Mouse (Mus musculus): Measurements from ENCODE around the gene Shisa5. TPM values are rescaled to one million over a fixed set of nuclear protein-coding genes. Genes with fewer than 3 reads are reported as not detected.

Gene Shisa5
- total RNA-seq, 2 experiments from 2014 or later: 19.7 to 94.4 TPM

DNA sequence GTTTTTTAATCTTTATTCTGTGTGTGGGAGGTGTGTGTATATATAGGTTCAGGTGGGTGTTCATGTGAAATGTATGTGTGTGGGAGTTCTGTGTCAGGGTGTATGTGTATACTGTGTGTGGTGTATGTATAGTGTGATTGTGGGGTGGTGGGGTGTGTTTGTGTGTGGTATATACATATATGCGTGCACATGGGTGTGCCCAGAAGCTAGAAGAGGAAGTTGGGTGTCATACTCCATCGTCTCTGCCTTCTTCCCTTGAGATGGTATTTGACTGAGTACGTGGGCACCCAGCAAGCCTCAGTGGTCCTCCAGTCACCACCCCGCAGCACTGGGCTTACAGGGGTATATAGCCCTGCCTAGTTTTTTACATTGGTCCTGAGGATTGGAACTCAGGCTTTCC, 16.9 kb upstream of the Shisa5 start:
- ATAC-seq (replicated peaks; ENCODE audit: poor library complexity): peak; percentile 59

GRCm38 (mm10) chr9:109022866-109023685, 15.3 kb upstream of the Shisa5 start:
- ATAC-seq (replicated peaks; ENCODE audit: poor library complexity): peak; percentile 85

DNA sequence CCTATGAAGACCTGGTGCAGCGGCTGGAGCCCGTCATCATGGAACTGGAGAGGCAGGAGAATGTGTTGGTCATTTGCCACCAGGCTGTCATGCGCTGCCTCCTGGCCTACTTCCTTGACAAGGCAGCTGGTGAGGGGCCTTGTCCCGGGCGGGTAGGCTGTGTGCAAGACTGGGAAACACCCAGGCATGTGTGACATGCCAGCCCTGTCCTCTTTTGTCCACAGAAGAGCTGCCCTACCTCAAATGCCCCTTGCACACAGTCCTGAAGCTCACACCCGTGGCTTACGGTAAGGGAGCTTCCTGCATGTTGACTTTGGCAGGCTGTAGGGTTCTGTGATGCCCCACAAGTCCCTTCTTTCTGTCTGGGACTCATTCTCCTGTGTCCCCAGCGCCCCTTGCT, 10.8 kb upstream of the Shisa5 start:
- ATAC-seq (replicated peaks; ENCODE audit: poor library complexity): no peak

GRCm38 (mm10) chr9:109028421-109028820, 9.9 kb upstream of the Shisa5 start:
- ATAC-seq (replicated peaks; ENCODE audit: poor library complexity): no peak

DNA sequence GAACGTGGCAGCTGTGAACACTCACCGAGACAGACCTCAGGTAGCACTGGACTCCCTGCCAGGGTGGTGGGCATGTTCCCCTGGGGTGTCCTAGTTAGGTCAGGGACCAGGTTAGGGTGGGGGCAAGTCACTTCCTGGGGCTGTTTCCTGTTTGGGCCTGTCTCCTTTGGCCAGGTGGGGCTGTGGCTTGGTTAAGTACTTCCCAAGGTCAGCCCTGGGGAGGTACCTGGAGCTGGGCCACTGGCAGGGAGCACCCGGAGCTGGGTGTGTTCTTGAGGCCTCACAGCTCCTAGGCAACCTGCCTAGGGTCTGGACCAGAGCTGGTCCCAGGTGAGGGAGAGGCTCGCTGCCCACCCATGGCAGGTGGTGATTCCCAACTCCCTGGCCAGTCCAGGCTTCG, 9.4 kb upstream of the Shisa5 start:
- ATAC-seq (replicated peaks; ENCODE audit: poor library complexity): no peak

DNA sequence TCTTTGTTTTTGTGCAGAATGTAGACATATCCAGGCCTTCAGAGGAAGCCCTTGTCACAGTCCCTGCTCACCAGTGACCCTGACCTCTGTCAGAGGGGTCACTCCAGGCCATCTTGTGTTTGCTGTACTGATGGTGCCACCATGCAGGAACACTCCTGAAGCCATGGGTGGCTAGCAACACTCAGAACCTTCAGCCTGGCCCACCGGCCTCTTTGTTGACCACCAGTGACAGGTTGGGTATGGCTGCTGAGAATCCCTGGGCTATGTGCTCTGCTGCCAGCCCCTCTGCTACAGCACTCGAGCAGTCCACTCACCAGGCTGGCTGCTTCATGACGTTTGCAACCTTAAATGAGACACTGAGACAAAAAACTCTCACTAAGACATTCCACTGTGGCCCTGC, 8.1 kb upstream of the Shisa5 start:
- no peak for ATAC-seq (replicated peaks; ENCODE audit: poor library complexity)

DNA sequence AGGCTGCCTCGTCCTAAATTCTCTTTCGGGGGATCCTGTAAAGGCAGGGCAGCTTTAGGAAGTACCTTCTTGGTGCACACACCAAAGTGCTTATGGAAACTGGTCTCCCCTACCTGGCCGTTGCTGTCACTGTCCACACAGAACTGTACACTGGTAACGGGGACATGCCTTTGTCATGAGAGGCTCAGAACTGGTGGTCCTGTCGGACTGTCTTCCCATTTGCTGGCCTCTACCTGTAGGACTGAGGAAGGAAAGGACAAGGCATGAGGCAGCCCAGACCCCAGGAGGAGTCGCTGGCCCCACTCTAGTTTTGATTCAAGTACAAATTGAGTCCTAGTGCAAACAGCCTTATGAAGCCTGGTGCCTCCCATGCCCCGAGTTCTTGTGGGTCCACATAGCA, 7.4 kb upstream of the Shisa5 start:
- no peak for ATAC-seq (replicated peaks; ENCODE audit: poor library complexity)

- ATAC-seq (replicated peaks; ENCODE audit: poor library complexity): no peak
Observed at GRCm38 (mm10) chr9:109031686-109032085, 6.7 kb upstream of the Shisa5 start.

- peak; percentile 83 for ATAC-seq (replicated peaks; ENCODE audit: poor library complexity)
Observed at GRCm38 (mm10) chr9:109032435-109032834, 5.9 kb upstream of the Shisa5 start.

DNA sequence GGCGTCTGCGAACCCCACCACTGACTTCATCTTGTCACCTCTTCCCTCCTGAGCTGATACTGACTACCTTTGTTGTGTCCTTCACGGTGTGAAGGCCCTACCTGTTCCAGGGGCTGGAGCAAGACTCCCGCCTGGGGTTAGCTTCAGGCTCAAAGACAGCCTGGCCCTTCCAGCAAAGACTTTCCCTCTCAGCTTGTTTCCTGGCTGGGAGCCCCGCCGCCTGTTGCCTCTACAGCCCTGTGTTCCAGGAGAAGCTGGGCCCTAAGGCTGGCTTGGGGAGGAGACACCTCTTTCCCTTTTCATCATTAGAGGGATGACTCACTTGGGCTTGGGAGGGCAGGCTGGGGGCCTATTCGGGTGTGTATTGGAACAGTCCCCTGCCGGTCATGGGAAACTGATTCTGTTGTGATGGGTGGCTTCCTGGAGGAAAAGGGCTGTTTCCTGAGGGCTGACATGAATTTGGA, 568 bp downstream of the Shisa5 start:
- ATAC-seq (replicated peaks; ENCODE audit: poor library complexity): peak; percentile 49

- ATAC-seq (replicated peaks; ENCODE audit: poor library complexity): no peak
Observed at GRCm38 (mm10) chr9:109039681-109040080, 1.3 kb downstream of the Shisa5 start.

- no peak for ATAC-seq (replicated peaks; ENCODE audit: poor library complexity)
Observed at GRCm38 (mm10) chr9:109040216-109040615, 1.9 kb downstream of the Shisa5 start.

DNA sequence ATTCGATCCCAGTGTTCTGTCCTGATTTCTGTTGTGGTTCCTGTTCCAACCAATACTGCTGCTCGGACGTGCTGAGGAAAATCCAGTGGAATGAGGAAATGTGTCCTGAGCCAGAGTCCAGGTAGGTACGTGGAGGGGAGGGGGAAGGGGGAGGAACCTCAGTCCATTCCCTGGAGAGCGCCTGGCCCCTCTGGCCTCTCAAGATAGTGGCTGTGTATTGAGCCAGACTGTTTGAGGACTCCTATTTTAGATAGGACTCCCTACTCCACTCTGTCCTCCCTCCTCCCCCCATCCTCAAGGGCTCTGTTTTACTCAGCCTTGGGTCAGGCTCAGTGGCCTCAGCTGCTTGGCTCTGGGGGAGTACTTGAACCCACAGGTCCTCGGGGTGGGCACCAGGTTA, 2.5 kb downstream of the Shisa5 start:
- no peak for ATAC-seq (replicated peaks; ENCODE audit: poor library complexity)

DNA sequence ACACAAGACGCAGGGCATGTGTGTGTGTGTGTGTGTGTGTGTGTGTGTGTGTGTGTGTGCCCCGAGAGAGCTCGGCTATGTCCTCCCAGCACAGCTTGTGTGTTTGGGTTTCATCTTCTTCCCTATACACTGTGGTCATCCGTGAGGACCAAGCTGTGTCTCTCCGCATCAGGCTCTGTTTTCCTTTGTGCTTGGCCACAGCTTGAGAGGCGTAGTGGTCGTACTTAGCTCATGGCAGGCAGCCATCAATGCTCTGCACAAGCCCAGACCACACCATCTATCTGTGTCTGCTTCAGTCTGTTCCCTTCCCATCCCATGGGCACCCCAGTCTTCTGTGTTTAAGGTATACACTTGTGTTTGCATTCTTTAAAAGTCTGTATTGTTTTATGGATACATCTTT, 3.0 kb downstream of the Shisa5 start:
- ATAC-seq (replicated peaks; ENCODE audit: poor library complexity): no peak

GRCm38 (mm10) chr9:109046306-109046705, 7.9 kb downstream of the Shisa5 start:
- ATAC-seq (replicated peaks; ENCODE audit: poor library complexity): peak; percentile 98

- ATAC-seq (replicated peaks; ENCODE audit: poor library complexity): no peak
Observed at GRCm38 (mm10) chr9:109049316-109049715, 11.0 kb downstream of the Shisa5 start.

GRCm38 (mm10) chr9:109049996-109050673, 11.8 kb downstream of the Shisa5 start:
- no peak for ATAC-seq (replicated peaks; ENCODE audit: poor library complexity)

- ATAC-seq (replicated peaks; ENCODE audit: poor library complexity): no peak
Observed at GRCm38 (mm10) chr9:109050674-109050997, 12.3 kb downstream of the Shisa5 start.

- no peak for ATAC-seq (replicated peaks; ENCODE audit: poor library complexity)
Observed at GRCm38 (mm10) chr9:109051011-109051501, 12.7 kb downstream of the Shisa5 start.

DNA sequence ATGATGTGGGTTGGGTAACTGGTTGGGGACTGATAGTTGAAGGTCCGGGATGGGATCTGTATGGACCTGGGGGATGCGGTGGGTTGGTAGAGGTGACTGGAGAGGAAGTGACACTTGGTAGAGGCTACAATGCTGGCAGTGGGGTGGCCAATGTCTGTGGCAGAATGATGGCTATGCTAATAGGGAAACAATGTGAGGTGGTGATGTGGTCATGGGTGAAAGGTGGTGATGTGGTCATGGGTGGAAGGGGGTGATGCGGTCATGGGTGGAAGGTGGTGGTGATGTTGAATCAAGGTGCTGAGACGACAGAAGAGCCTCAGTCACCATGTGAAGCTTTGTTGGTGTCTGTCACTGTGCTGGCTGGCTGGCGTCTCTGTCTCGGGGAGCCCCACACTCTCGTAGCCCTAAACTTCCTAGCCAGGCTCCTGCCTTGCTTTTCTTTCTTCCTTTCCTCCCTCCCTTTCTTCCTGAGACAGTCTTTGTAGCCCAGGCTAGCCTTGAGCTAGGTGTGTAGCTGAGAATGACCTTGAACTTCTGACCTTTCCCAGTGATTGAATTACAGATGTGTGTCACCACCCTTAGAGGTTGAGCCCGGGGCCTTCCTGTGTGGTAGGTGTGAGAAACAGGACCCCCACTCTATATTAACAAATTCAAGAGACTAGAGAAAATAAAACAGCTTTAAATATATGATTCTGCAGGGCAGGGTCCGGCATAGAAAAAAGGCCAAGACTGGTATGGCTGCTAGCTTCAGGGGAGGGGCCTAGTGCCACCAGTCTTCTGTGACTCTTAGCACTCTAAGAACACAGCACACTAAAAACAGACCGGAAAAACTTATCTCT, 13.5 kb downstream of the Shisa5 start:
- ATAC-seq (replicated peaks; ENCODE audit: poor library complexity): no peak

GRCm38 (mm10) chr9:109052490-109053260, 14.3 kb downstream of the Shisa5 start:
- no peak for ATAC-seq (replicated peaks; ENCODE audit: poor library complexity)
